Mouse (Mus musculus) midbrain, embryonic 15.5 days (tissue): ENCODE measurements around the gene Rnf181. TPM values are rescaled to one million over a fixed set of nuclear protein-coding genes. Genes with fewer than 3 reads are reported as not detected.

Experiments used
- ATAC-seq: fragments of 200-750 bp; cut with Nextera tagmentation; replicated peaks from 2 replicates; pipeline ENCODE4 v1.8.0; 2017; ENCODE audit warnings: moderate TSS enrichment
- H3K27ac ChIP-seq: fragments of 300-500 bp; sonication (generic); 2 replicates; pipeline ENCODE4 v1.5.1; 2015; ENCODE audit warnings: mild to moderate bottlenecking, inconsistent platforms
- H3K27me3 ChIP-seq: fragments of 300-500 bp; sonication (generic); replicated peaks from 2 replicates; pipeline ENCODE4 v1.6.1; 2015; ENCODE audit warnings: inconsistent platforms
- H3K36me3 ChIP-seq: fragments of 300-500 bp; sonication (generic); replicated peaks from 2 replicates; pipeline ENCODE4 v1.6.1; 2015; ENCODE audit warnings: inconsistent platforms
- H3K4me1 ChIP-seq: fragments of 300-500 bp; sonication (generic); 2 replicates; pipeline ENCODE4 v1.6.1; 2015; ENCODE audit warnings: inconsistent platforms
- H3K4me2 ChIP-seq: fragments of 300-500 bp; sonication (generic); 2 replicates; pipeline ENCODE4 v1.6.1; 2015; ENCODE audit warnings: inconsistent platforms, mild to moderate bottlenecking, moderate library complexity
- H3K4me3 ChIP-seq: fragments of 300-500 bp; sonication (generic); 2 replicates; pipeline ENCODE4 v1.5.1; 2015; ENCODE audit warnings: mild to moderate bottlenecking, inconsistent platforms
- H3K9ac ChIP-seq: fragments of 300-500 bp; sonication (generic); 2 replicates; pipeline ENCODE4 v1.6.1; 2015; ENCODE audit warnings: mild to moderate bottlenecking, inconsistent platforms
- H3K9me3 ChIP-seq: fragments of 300-500 bp; sonication (generic); 2 replicates; pipeline ENCODE4 v1.6.1; 2016; ENCODE audit warnings: inconsistent platforms
- WGBS: fragments of 180-500 bp; shearing (Covaris S2); methylation state at CpG from one replicate; pipeline ENCODE4 v1.1.7; 2015; ENCODE audit warnings: mixed read lengths; 5-methylcytosine and 5-hydroxymethylcytosine counted together
- polyA plus RNA-seq: library from polyadenylated mRNA; unstranded; fragments of >200 nt; fragmentation: Nextera tagmentation; extraction: Ambion mirVana; gene quantifications from 2 replicates; pipeline ENCODE4 v1.2.1, GENCODE M21; 2015

Rnf181 gene
- polyA plus RNA-seq, 1 experiment from 2014 or later: 137 TPM

- no peak for ATAC-seq
- Histone ChIP-seq H3K27ac (no peak overlapping the region), H3K36me3 (peaks cover 25% of the 10 kb centered on the region), H3K27me3 (no peaks in the 10 kb centered on the region), H3K4me1 (peaks cover 18% of the 10 kb centered on the region), H3K9ac (no peak overlapping the region), H3K9me3 (no peaks in the 10 kb centered on the region), H3K4me2 (no peak overlapping the region), H3K4me3 (no peak overlapping the region)
- WGBS: 58% methylated on average over 2 of the region's 2 CpGs
These were observed 26.3 kb downstream of the Rnf181 start for GRCm38 (mm10) chr6:72340481-72340880.

GRCm38 (mm10) chr6:72333111-72333510 is 33.6 kb downstream of the Rnf181 start:
- no peak overlapping the region for H3K4me3 ChIP-seq
- no peak overlapping the region for H3K27ac ChIP-seq
- no peaks in the 10 kb centered on the region for H3K27me3 ChIP-seq
- H3K9me3 ChIP-seq: no peaks in the 10 kb centered on the region
- ATAC-seq: no peak
- peaks cover 52% of the 10 kb centered on the region for H3K36me3 ChIP-seq
- WGBS: 90% methylated on average over 5 of the region's 5 CpGs
- no peak overlapping the region for H3K4me2 ChIP-seq
- no peak overlapping the region for H3K9ac ChIP-seq
- no peaks in the 10 kb centered on the region for H3K4me1 ChIP-seq

- ATAC-seq: no peak
- H3K4me2 ChIP-seq: no peak overlapping the region
- no peaks in the 10 kb centered on the region for H3K4me1 ChIP-seq
- H3K9me3 ChIP-seq: no peaks in the 10 kb centered on the region
- no peaks in the 10 kb centered on the region for H3K27me3 ChIP-seq
- peaks cover 46% of the 10 kb centered on the region for H3K36me3 ChIP-seq
- no peak overlapping the region for H3K27ac ChIP-seq
- H3K9ac ChIP-seq: no peak overlapping the region
- WGBS: 90% methylated on average over 4 of the region's 4 CpGs
- no peak overlapping the region for H3K4me3 ChIP-seq
These were observed 36.6 kb downstream of the Rnf181 start for GRCm38 (mm10) chr6:72330133-72330532.

GRCm38 (mm10) chr6:72329019-72329418 is 37.7 kb downstream of the Rnf181 start:
- no peak for ATAC-seq
- no peaks in the 10 kb centered on the region for H3K9me3 ChIP-seq
- no peak overlapping the region for H3K4me3 ChIP-seq
- no peaks in the 10 kb centered on the region for H3K27me3 ChIP-seq
- H3K4me2 ChIP-seq: no peak overlapping the region
- H3K27ac ChIP-seq: no peak overlapping the region
- 95% methylated on average over 5 of the region's 5 CpGs for WGBS
- H3K9ac ChIP-seq: no peak overlapping the region
- no peaks in the 10 kb centered on the region for H3K4me1 ChIP-seq
- peaks cover 52% of the 10 kb centered on the region for H3K36me3 ChIP-seq

GRCm38 (mm10) chr6:72326274-72326673 is 40.5 kb downstream of the Rnf181 start:
- H3K4me2 ChIP-seq: no peak overlapping the region
- ATAC-seq: no peak
- peaks cover 65% of the 10 kb centered on the region for H3K36me3 ChIP-seq
- WGBS: 81% methylated on average over 6 of the region's 6 CpGs
- H3K4me3 ChIP-seq: no peak overlapping the region
- no peak overlapping the region for H3K9ac ChIP-seq
- no peaks in the 10 kb centered on the region for H3K9me3 ChIP-seq
- H3K4me1 ChIP-seq: no peaks in the 10 kb centered on the region
- no peaks in the 10 kb centered on the region for H3K27me3 ChIP-seq
- no peak overlapping the region for H3K27ac ChIP-seq

GRCm38 (mm10) chr6:72323786-72324508 is 42.8 kb downstream of the Rnf181 start:
- 92% methylated on average over 6 of the region's 6 CpGs for WGBS
- no peak for ATAC-seq

GRCm38 (mm10) chr6:72322936-72323335 is 43.8 kb downstream of the Rnf181 start:
- no peak overlapping the region for H3K9ac ChIP-seq
- H3K27ac ChIP-seq: no peak overlapping the region
- peaks cover 69% of the 10 kb centered on the region for H3K36me3 ChIP-seq
- no peak overlapping the region for H3K4me2 ChIP-seq
- no peaks in the 10 kb centered on the region for H3K4me1 ChIP-seq
- 87% methylated on average over 3 of the region's 3 CpGs for WGBS
- no peaks in the 10 kb centered on the region for H3K9me3 ChIP-seq
- H3K27me3 ChIP-seq: no peaks in the 10 kb centered on the region
- no peak for ATAC-seq
- H3K4me3 ChIP-seq: no peak overlapping the region

More at GRCm38 (mm10) chr6:72323786-72324508, 42.8 kb downstream of the Rnf181 start:
- peaks cover 73% of the 10 kb centered on the region for H3K36me3 ChIP-seq
- H3K9me3 ChIP-seq: no peaks in the 10 kb centered on the region
- no peaks in the 10 kb centered on the region for H3K27me3 ChIP-seq
- no peak overlapping the region for H3K4me3 ChIP-seq
- H3K9ac ChIP-seq: no peak overlapping the region
- no peak overlapping the region for H3K4me2 ChIP-seq
- no peak overlapping the region for H3K27ac ChIP-seq
- H3K4me1 ChIP-seq: no peaks in the 10 kb centered on the region

- Histone ChIP-seq H3K9me3 (no peaks in the 10 kb centered on the region), H3K4me1 (no peaks in the 10 kb centered on the region), H3K4me2 (no peak overlapping the region), H3K27me3 (no peaks in the 10 kb centered on the region), H3K4me3 (no peak overlapping the region), H3K9ac (no peak overlapping the region), H3K36me3 (peaks cover 54% of the 10 kb centered on the region), H3K27ac (no peak overlapping the region)
- 83% methylated on average over 11 of the region's 11 CpGs for WGBS
- no peak for ATAC-seq
These were observed 47.7 kb downstream of the Rnf181 start for GRCm38 (mm10) chr6:72319019-72319418.

- no peaks in the 10 kb centered on the region for H3K4me1 ChIP-seq
- no peak overlapping the region for H3K27ac ChIP-seq
- H3K27me3 ChIP-seq: no peaks in the 10 kb centered on the region
- H3K9me3 ChIP-seq: no peaks in the 10 kb centered on the region
- no peak overlapping the region for H3K4me2 ChIP-seq
- WGBS: 81% methylated on average over 5 of the region's 5 CpGs
- no peak overlapping the region for H3K9ac ChIP-seq
- peaks cover 49% of the 10 kb centered on the region for H3K36me3 ChIP-seq
- no peak overlapping the region for H3K4me3 ChIP-seq
- ATAC-seq: no peak
These were observed 48.3 kb downstream of the Rnf181 start for GRCm38 (mm10) chr6:72318440-72318839.

- no peak overlapping the region for H3K27ac ChIP-seq
- no peak overlapping the region for H3K9ac ChIP-seq
- H3K4me3 ChIP-seq: no peak overlapping the region
- no peaks in the 10 kb centered on the region for H3K4me1 ChIP-seq
- no peaks in the 10 kb centered on the region for H3K27me3 ChIP-seq
- WGBS: 86% methylated on average over 1 of the region's 1 CpGs
- peaks cover 33% of the 10 kb centered on the region; the same call in 1 of the 2 replicates for H3K36me3 ChIP-seq
- no peaks in the 10 kb centered on the region for H3K9me3 ChIP-seq
- H3K4me2 ChIP-seq: no peak overlapping the region
- no peak for ATAC-seq
These were observed 50.7 kb downstream of the Rnf181 start for GRCm38 (mm10) chr6:72316044-72316443.

- H3K9ac ChIP-seq: no peak overlapping the region
- no peaks in the 10 kb centered on the region for H3K9me3 ChIP-seq
- H3K27me3 ChIP-seq: no peaks in the 10 kb centered on the region
- 81% methylated on average over 2 of the region's 2 CpGs for WGBS
- H3K4me2 ChIP-seq: no peak overlapping the region
- no peak overlapping the region for H3K27ac ChIP-seq
- H3K4me1 ChIP-seq: no peaks in the 10 kb centered on the region
- no peak overlapping the region for H3K4me3 ChIP-seq
- no peak for ATAC-seq
- peaks cover 26% of the 10 kb centered on the region; the same call in 1 of the 2 replicates for H3K36me3 ChIP-seq
These were observed 51.4 kb downstream of the Rnf181 start for GRCm38 (mm10) chr6:72315384-72315783.

GRCm38 (mm10) chr6:72313124-72313867 is 53.5 kb downstream of the Rnf181 start:
- Histone ChIP-seq H3K4me3 (no peak overlapping the region), H3K4me2 (no peak overlapping the region), H3K4me1 (no peaks in the 10 kb centered on the region), H3K27me3 (no peaks in the 10 kb centered on the region), H3K27ac (no peak overlapping the region), H3K36me3 (peaks cover 15% of the 10 kb centered on the region; the same call in 1 of the 2 replicates), H3K9ac (no peak overlapping the region), H3K9me3 (no peaks in the 10 kb centered on the region)
- ATAC-seq: no peak
- WGBS: 90% methylated on average over 11 of the region's 11 CpGs
